Mouse (Mus musculus): ENCODE data around the gene Gc. TPM values are rescaled to one million over a fixed set of nuclear protein-coding genes. Genes with fewer than 3 reads are reported as not detected.

The Gc gene
- polyA plus RNA-seq, 1 experiment from 2014 or later = 122 TPM

Other genes with a start within 250 kb of the Gc start
- not detected in 2 replicates for gene Npffr2, start 69.5 kb upstream of the Gc start, polyA plus RNA-seq (2015; fragmentation: Nextera tagmentation; extraction: Ambion mirVana)

All from liver, embryonic 13.5 days (tissue).